Mouse (Mus musculus) brain, embryonic 14.5 days (tissue): ENCODE measurements around the gene Olfr649. TPM values are rescaled to one million over a fixed set of nuclear protein-coding genes. Genes with fewer than 3 reads are reported as not detected.
A peak's percentile ranks its signal among the peaks of the same experiment; 100 is the strongest.

Experiments used
- DNase-seq: peaks from one replicate; pipeline ENCODE4 v3.0.0-alpha.2; 2011; ENCODE audit warnings: low read depth
- CTCF ChIP-seq: fragments of 200-500 bp; IDR thresholded peaks from 2 replicates; pipeline ENCODE4 v1.5.1; 2012; ENCODE audit warnings: inconsistent platforms, mild to moderate bottlenecking, moderate library complexity, borderline replicate concordance; ENCODE audit not compliant: insufficient read depth, insufficient read length; ENCODE audit errors: extremely low read depth
- POLR2A ChIP-seq: fragments of 200-500 bp; IDR thresholded peaks from 2 replicates; pipeline ENCODE4 v1.6.1; 2012; ENCODE audit warnings: mild to moderate bottlenecking, inconsistent platforms, borderline replicate concordance; ENCODE audit not compliant: poor library complexity, insufficient read depth, insufficient read length, severe bottlenecking; ENCODE audit errors: extremely low read depth
- polyA plus RNA-seq: library from polyadenylated mRNA; depleted of rRNA; stranded (reverse); fragments of >200 nt; gene quantifications from 2 replicates; pipeline ENCODE4 v1.2.3, GENCODE M21; 2012; rRNA removed

The Olfr649 gene
- polyA plus RNA-seq = not detected in 2 replicates

DNA sequence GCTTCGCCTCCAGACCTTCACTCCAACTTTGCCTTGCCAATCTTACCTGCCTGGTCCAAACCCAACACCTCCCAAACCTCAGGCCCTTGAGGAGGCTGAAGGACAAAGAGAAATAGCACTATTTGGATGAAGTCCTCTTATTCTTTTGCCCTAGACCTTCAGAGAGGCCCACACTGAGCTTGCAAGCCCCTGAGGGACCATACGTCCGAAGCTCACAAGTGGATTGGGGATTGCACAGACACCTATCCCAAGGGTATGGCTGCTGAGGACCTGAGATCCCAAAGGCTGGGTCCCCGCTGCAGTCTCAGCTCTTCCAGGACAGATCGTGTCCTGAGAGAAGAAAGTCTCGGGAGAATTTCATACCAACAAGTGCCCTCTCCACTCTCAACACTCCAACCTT lies at the start of gene Olfr649:
TSS of gene Olfr649 (minus strand) at position 101 of the 400 bp plus-strand sequence.
- DNase-seq = no peak
- TF ChIP-seq CTCF (no peak), POLR2A (no peak)

GRCm38 (mm10) chr7:104244287-104245181 lies 48.7 kb upstream of the Olfr649 start, which contains the start of gene Trim34a:
TSS of gene Trim34a (plus strand) at chr7:104244457.
- TF ChIP-seq CTCF (peak; percentile 37; the same call in 1 of the 2 replicates), POLR2A (no peak)
- peak; percentile 66 for DNase-seq

GRCm38 (mm10) chr7:104243616-104244015 lies 47.8 kb upstream of the Olfr649 start:
- TF ChIP-seq POLR2A = no peak
- no peak for TF ChIP-seq CTCF
- DNase-seq = no peak

- DNase-seq = no peak
- TF ChIP-seq POLR2A (no peak), CTCF (no peak)
These were observed 45.1 kb upstream of the Olfr649 start for GRCm38 (mm10) chr7:104240857-104241256.

DNA sequence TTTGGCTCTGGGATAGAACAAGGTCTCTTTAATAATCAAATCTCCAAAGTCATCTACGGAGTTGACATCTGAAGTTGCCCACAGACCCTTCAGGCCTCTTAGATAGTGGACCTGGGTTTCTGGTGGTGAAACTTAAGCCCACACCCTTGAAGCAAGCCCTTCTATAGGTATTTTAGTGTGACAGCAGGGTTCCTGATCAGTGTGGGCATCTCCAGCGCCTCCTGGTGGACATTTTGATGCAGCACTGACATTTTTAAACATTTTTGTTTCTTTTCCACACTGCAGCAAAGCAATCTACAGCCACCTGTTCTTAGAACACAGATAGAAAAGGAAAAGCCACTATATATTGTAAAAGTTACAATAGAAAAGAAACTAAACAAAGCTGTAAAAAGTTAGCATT lies 35.4 kb upstream of the Olfr649 start:
- peak; percentile 4 for DNase-seq
- TF ChIP-seq POLR2A (no peak), CTCF (peak; percentile 59; the same call in 1 of the 2 replicates)

GRCm38 (mm10) chr7:104218701-104219569 lies 23.1 kb upstream of the Olfr649 start, which contains the start of gene Trim6:
TSS of gene Trim6 (plus strand) at chr7:104218793.
- TF ChIP-seq CTCF (no peak), POLR2A (no peak)
- DNase-seq = peak; percentile 66

DNA sequence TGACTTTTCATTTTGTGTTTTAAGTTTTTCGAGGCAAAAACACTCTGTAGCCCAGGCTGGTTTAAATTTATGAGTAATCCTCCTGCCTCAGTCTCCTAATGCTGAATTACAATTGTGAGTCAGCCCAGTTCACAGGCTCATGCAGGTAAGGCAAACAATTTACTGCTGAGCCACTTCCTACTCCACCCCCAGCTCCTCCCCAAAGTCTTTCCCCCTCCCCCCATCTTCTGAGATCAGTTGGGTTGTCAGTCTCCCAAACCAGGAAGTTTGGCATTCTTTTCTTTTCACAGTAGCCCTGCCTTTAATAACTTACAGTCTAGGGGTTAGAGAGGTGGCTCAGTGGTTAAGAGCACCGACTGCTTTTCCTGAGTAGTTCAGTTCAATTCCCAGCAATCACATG lies 22.1 kb upstream of the Olfr649 start:
- TF ChIP-seq CTCF (no peak), POLR2A (no peak)

DNA sequence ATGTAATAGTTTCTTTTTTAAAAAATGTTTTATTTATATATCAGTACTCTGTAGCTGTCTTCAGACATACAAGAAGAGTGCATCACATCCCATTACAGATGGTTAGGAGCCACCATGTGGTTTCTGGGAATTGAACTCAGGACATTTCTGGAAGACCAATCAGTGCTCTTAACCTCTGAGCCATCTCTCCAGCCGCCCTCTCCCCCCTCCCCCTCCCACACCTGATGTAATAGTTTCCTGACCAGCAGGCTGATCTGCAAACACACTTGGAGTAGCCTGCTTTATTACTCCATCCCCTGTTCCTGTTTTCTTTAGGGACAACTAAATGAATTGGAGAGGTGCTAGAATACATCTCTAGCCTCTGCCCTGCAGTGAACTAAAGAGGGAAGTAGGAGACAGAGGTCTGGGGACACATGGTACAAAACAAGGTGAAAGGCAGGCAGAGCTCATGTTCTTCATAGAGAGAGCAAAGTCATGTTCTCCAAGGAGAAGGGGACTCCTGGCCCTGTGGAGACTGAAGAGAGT lies 20.3 kb upstream of the Olfr649 start:
- TF ChIP-seq CTCF (no peak), POLR2A (no peak)
- DNase-seq = no peak

More for the DNA sequence above, 22.1 kb upstream of the Olfr649 start:
- DNase-seq = no peak

DNA sequence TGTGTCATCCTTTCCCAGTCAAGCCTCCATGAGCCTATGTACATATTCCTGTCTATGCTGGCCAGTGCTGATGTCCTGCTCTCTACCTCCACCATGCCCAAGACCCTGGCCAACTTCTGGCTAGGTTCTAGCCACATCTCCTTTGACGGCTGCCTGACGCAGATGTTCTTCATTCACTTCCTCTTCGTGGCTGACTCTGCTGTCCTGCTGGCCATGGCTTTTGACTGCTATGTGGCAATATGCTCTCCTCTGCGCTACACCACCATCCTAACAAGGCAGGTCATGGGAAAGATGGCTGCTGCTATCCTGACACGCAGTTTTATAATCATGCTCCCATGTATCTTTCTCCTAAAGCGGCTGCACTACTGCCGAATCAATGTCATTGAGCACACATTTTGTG lies 10.4 kb upstream of the Olfr649 start:
- DNase-seq = no peak
- TF ChIP-seq POLR2A (no peak), CTCF (no peak)

DNA sequence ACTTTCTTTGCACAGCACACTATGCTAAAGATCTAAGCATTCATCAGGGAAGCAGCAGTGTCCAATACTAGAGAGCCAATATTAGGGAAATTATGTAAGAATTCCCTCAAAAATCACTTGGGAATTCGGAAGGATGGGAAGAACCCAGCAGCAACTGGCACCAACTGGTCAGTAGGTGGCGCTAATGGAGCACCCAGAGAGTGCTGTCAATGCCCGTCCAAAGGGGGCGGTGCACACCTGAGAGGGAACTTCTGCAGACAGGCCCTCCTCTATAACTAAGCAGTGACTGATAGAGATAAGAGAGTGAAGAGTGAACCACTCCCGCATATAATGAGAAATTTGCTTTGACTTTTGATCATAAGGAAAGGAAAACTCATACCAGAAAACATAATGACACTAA lies 4.0 kb upstream of the Olfr649 start:
- TF ChIP-seq POLR2A (no peak), CTCF (peak; percentile 86)

GRCm38 (mm10) chr7:104191275-104191674 lies 4.5 kb downstream of the Olfr649 start:
- DNase-seq = no peak
- no peak for TF ChIP-seq CTCF
- TF ChIP-seq POLR2A = no peak

More for the DNA sequence above, 4.0 kb upstream of the Olfr649 start:
- DNase-seq = peak; percentile 63

GRCm38 (mm10) chr7:104183292-104183691 lies 12.5 kb downstream of the Olfr649 start, which contains the start of gene Olfr648:
TSS of gene Olfr648 (minus strand) at chr7:104183392.
- TF ChIP-seq POLR2A = no peak
- TF ChIP-seq CTCF = no peak
- no peak for DNase-seq
